Mouse (Mus musculus) liver, embryonic 14.5 days (tissue): ENCODE data around the gene Slc4a7. TPM values are rescaled to one million over a fixed set of nuclear protein-coding genes. Genes with fewer than 3 reads are reported as not detected.
A peak's percentile ranks its signal among the peaks of the same experiment; 100 is the strongest.

ENCODE experiments used
- ATAC-seq: fragments of 200-750 bp; cut with Nextera tagmentation; 2 replicates; pipeline ENCODE4 v1.8.0; 2017; ENCODE audit warnings: moderate number of reproducible peaks, mild to moderate bottlenecking, moderate library complexity; ENCODE audit not compliant: insufficient read depth
- DNase-seq, 3 experiments: peaks; one replicate each; pipeline ENCODE4 v3.0.0-alpha.2; 2012 to 2013; ENCODE audit warnings: low read depth in 3 of 3, low spot score in 3 of 3
- H3K27ac ChIP-seq: fragments of 300-500 bp; sonication (generic); 2 replicates; pipeline ENCODE4 v1.5.1; 2014; ENCODE audit warnings: moderate library complexity, mild to moderate bottlenecking, control low read depth, inconsistent platforms
- H3K27me3 ChIP-seq: fragments of 300-500 bp; sonication (generic); 2 replicates; pipeline ENCODE4 v1.6.1; 2014; ENCODE audit warnings: mild to moderate bottlenecking, low read length, moderate library complexity; ENCODE audit not compliant: control insufficient read depth, insufficient read depth
- H3K36me3 ChIP-seq: fragments of 300-500 bp; sonication (generic); replicated peaks from 2 replicates; pipeline ENCODE4 v1.6.1; 2014; ENCODE audit warnings: low read depth; ENCODE audit not compliant: control insufficient read depth, insufficient read depth
- H3K4me1 ChIP-seq, 2 experiments: fragments of 200-500 bp in 1 of 2; fragments of 300-500 bp in 1 of 2; sonication (generic) in 1 of 2; replicated peaks; 2 replicates each; pipeline ENCODE4 v1.6.1; 2012 to 2014; ENCODE audit warnings: antibody characterized with exemption in 1 of 2, inconsistent platforms in 1 of 2, low read length in 1 of 2; ENCODE audit not compliant: control insufficient read depth in 2 of 2, insufficient read depth in 2 of 2
- H3K4me2 ChIP-seq: fragments of 300-500 bp; sonication (generic); 2 replicates; pipeline ENCODE4 v1.6.1; 2014; ENCODE audit warnings: low read depth, mild to moderate bottlenecking, control low read depth, moderate library complexity
- H3K4me3 ChIP-seq, 2 experiments: fragments of 200-500 bp in 1 of 2; fragments of 300-500 bp in 1 of 2; sonication (generic) in 1 of 2; 2 replicates each; pipeline ENCODE4 v1.5.1; 2012 to 2014; ENCODE audit warnings: low read depth in 2 of 2, low read length in 2 of 2, mild to moderate bottlenecking in 2 of 2, control low read depth in 1 of 2, inconsistent platforms in 1 of 2, moderate library complexity in 1 of 2; ENCODE audit not compliant: insufficient read depth in 1 of 2
- H3K9ac ChIP-seq: fragments of 300-500 bp; sonication (generic); replicated peaks from 2 replicates; pipeline ENCODE4 v1.6.1; 2014; ENCODE audit warnings: mild to moderate bottlenecking, control low read depth, moderate library complexity
- H3K9me3 ChIP-seq: fragments of 300-500 bp; sonication (generic); 2 replicates; pipeline ENCODE4 v1.6.1; 2016; ENCODE audit warnings: low read length, mixed read lengths; ENCODE audit not compliant: control insufficient read depth
- CTCF ChIP-seq: IDR thresholded peaks from 2 replicates; pipeline ENCODE4 v1.5.1; 2016; ENCODE audit warnings: antibody characterized with exemption, low read depth, control low read depth
- EP300 ChIP-seq: IDR thresholded peaks from 2 replicates; pipeline ENCODE4 v1.6.1; 2016; ENCODE audit warnings: antibody characterized with exemption, low read depth
- WGBS: fragments of 180-500 bp; shearing (Covaris S2); extraction: QIAGEN DNeasy Blood & Tissue Kit; methylation state at CpG from one replicate; pipeline ENCODE4 v1.1.7; 2014; ENCODE audit not compliant: insufficient replicate concordance; 5-methylcytosine and 5-hydroxymethylcytosine counted together
- polyA plus RNA-seq, 2 experiments: library from polyadenylated mRNA; depleted of rRNA in 1 of 2; stranded (reverse) in 1 of 2; unstranded in 1 of 2; fragments of >200 nt; fragmentation: Nextera tagmentation in 1 of 2; extraction: Ambion mirVana in 1 of 2; gene quantifications; 2 replicates each; pipeline versions ENCODE4 v1.2.1 to v1.2.3; 2012 to 2014

The Slc4a7 gene
- polyA plus RNA-seq, 2 experiments = 1.6 to 1.7 TPM

DNA sequence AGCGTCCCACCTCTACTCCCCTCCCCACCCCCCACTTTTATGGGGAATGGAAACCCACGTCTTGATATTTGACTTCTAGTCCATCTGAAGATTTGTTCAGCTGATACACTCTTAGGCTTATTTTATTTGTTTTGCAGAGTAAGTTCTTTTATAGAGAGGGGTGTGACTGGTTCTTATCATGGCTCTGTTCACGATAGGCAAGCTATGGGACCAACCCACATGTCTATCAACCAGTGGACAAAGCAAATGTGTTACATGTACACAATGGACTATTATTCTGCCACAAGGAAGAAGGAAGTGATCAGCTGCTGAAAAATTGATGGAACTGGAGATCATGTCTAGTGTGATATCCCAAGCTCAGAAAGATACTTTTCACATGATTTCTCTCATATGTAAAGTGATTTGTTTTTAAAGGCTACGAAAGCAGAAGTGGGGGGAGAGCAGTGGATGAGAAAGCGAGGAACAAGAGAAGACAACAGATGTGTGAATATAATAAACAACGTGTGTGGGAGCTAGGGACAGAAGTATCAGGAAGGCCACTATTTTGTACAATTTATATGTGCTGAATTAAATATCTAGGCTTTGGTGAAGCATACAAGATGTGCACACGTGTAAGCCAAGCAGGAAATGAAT lies 14.7 kb upstream of the Slc4a7 start:
- Histone ChIP-seq H3K9me3 (no peaks in the 10 kb centered on the region), H3K4me2 (no peak overlapping the region), H3K27ac (no peak overlapping the region), H3K36me3 (no peaks in the 10 kb centered on the region), H3K9ac (no peak overlapping the region), H3K4me1 (peaks cover 0 to 2% of the 10 kb centered on the region in 2 experiments; a peak in 1 of 4 replicates), H3K27me3 (no peaks in the 10 kb centered on the region), H3K4me3 (no peak overlapping the region)
- DNase-seq (no peak), ATAC-seq (no peak)
- 40% methylated on average over 7 of the region's 7 CpGs for WGBS
- TF ChIP-seq EP300 = no peak
- no peak for TF ChIP-seq CTCF

DNA sequence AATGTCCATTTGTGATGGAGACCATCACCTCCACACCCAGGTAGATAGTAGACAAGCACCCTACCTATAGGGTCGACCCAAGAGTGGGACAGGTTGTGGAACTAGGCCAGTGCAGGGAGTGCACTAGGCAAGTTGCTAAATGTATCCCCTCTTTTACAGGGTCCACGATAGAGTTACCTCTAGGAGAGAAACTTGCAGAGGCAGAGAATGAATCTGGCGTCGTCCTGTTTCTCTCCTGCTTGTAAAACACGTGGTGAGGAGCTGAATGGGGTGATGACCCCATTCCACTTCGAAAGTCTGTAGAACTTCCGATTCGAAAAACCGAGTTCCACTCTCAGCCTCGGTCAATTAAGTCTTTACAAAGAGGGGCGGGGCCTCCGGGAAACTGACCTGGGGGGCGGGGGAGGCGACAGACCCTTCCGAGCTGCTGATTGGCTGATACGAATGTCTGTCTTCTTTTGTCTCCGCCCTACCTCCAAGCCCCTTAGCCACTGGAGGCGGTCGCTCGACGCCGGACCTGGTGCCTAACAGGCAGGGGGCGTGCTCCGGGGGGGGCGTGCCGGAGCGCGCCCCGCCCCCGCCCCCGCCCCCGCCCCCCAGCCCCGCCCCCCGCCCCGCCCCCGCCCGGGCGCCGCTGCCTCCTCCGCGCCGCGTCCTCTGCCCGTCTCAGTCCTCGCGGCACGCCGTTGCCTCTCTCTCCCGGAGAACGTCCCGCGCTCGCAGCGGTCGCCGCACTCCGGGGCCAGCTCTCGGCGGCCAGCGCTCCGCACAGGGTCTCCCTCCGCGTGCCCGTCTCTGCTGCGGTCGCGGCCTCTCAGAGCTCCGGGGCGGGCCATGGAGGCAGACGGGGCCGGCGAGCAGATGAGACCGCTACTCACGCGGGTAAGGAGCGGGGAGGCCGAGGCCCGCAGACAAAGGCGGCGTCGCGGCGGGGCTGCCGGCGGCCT lies 593 bp downstream of the Slc4a7 start:
- TF ChIP-seq EP300 (no peak), CTCF (peak; percentile 43)
- H3K9ac ChIP-seq = peak overlapping the region; percentile 66
- no peaks in the 10 kb centered on the region for H3K36me3 ChIP-seq
- H3K27ac ChIP-seq = no peak overlapping the region
- H3K4me1 ChIP-seq = peaks cover 2 to 4% of the 10 kb centered on the region in 2 experiments; a peak in 2 of 4 replicates
- peak overlapping the region; percentile 66 to 84 for H3K4me3 ChIP-seq
- peak; percentile 95 for ATAC-seq
- peak; percentile 83 to 91 (median 83) for DNase-seq
- under 1% methylated on average over 53 of the region's 85 CpGs for WGBS
- no peaks in the 10 kb centered on the region for H3K27me3 ChIP-seq
- no peaks in the 10 kb centered on the region for H3K9me3 ChIP-seq
- peak overlapping the region; percentile 66 for H3K4me2 ChIP-seq

DNA sequence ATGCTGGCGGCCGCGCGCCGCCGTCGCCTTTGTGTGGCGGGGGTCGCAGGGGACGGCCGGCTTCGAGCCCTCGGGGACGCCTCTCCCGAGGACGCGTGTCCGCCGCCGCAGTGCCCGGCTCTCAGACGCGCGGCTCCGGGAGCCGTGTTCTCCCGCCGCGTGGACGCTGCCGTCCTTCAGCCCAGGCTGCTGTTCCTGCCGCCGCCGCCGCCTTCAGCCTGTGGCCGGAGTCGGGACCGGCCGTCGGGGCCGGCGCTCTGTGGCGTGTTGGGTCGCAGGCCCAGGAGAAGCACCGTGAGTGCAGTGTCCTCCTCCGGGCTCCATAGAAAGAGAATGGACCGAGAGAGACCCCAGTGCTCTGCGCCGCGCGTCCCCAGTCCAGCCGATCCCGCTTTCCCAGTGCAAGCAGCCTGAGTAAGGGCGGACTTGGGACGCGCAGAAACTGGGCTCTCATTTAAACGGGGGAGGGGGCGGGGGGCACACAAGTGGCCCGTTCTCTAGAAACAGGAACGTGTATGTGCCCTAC lies 1.3 kb downstream of the Slc4a7 start:
- H3K27ac ChIP-seq = no peak overlapping the region
- H3K9ac ChIP-seq = peak overlapping the region; percentile 66
- peaks cover 2 to 4% of the 10 kb centered on the region in 2 experiments; a peak in 2 of 4 replicates for H3K4me1 ChIP-seq
- H3K4me3 ChIP-seq = peak overlapping the region; percentile 66 to 84
- peak; percentile 56 for ATAC-seq
- TF ChIP-seq CTCF (no peak), EP300 (no peak)
- H3K27me3 ChIP-seq = no peaks in the 10 kb centered on the region
- H3K9me3 ChIP-seq = no peaks in the 10 kb centered on the region
- peak overlapping the region; percentile 65 for H3K4me2 ChIP-seq
- WGBS = under 1% methylated on average over 60 of the region's 60 CpGs
- H3K36me3 ChIP-seq = no peaks in the 10 kb centered on the region
- peak in 2 of 3 experiments; percentile 7 to 19 for DNase-seq

DNA sequence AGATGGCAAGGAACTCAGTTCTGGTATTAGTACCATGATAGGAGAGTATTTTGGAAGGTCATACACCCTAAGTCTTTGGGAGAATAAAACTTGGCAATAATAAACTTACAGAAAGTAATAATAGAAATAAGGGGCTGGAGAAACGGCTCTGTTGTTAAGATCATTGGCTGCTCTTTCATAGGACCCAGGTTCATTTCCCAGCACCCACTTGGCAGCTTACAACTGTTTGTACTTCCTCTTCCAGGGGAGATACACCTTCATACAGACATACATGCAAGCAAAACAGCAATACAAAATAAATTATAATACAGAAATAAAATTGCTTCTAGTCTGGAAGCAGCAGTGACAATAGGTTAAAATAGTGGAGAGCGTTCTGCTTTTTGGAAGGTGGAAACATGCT lies 2.6 kb downstream of the Slc4a7 start:
- no peak overlapping the region for H3K9ac ChIP-seq
- peaks cover 2 to 4% of the 10 kb centered on the region in 2 experiments; a peak in 2 of 4 replicates for H3K4me1 ChIP-seq
- 76% methylated on average over 2 of the region's 2 CpGs for WGBS
- TF ChIP-seq EP300 (no peak), CTCF (no peak)
- H3K36me3 ChIP-seq = no peaks in the 10 kb centered on the region
- no peak overlapping the region for H3K27ac ChIP-seq
- H3K27me3 ChIP-seq = no peaks in the 10 kb centered on the region
- H3K9me3 ChIP-seq = no peaks in the 10 kb centered on the region
- peak overlapping the region; percentile 65; the same call in 1 of the 2 replicates for H3K4me2 ChIP-seq
- DNase-seq (no peak), ATAC-seq (no peak)
- H3K4me3 ChIP-seq = no peak overlapping the region
